10 mouse cellular contexts compared by ENCODE assay signal in the genomic region with DNA sequence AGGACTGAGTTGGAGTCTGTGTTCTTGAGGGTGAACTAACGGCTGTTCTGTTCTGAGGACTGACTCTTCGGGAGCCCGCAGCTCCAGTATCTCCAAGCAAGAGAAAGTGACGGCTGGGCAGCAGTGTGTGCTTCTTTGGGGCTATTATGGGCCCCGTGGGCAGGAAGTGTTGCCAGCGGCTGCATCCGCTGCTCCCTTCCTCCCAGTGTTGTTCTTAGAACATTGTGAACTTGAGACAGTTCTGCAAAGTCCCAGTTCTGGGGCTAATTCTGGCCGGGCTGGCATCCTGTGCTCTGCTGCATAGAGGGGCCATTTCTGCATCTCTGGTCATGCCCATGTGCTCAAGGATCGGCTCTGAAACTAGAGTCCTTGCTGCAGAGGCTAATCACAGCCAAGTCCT. TPM values are rescaled to one million over a fixed set of nuclear protein-coding genes. Genes with fewer than 3 reads are reported as not detected.
A peak's percentile ranks its signal among the peaks of the same experiment; 100 is the strongest.
DNase-seq lines count a peak whose midpoint lies in the region; ATAC-seq and TF ChIP-seq lines count a peak whose summit lies in the region.
"Had no signal": no experiment of that assay in that cellular context is flagged by ENCODE, and none has a peak within 500 bp of the region (broad histone marks: within the 10 kb centered on the region; RNA-seq: fewer than 3 reads in every experiment).

No protein-coding gene starts in this region.

- peak overlapping the region; percentile 27; the same call in 1 of the 2 replicates for H3K27ac ChIP-seq in hindbrain, embryonic 11.5 days (ENCODE audit: low read depth, low read length)
- H3K27ac ChIP-seq in hindbrain, embryonic 13.5 days, result no peak overlapping the region
- peak overlapping the region; percentile 80 for H3K27ac ChIP-seq in heart, postnatal 0 days (ENCODE audit: low read depth)
- peak overlapping the region; percentile 94 for H3K27ac ChIP-seq in left cerebral cortex, adult 2 months
- no peak overlapping the region; the same call in 1 of the 2 replicates for H3K27ac ChIP-seq in forebrain, embryonic 15.5 days (replicated peaks)

- DNase-seq in hindbrain, embryonic 11.5 days (ENCODE audit: low spot score), result no peak
- DNase-seq in heart, postnatal 0 days (ENCODE audit: low spot score), result peak; percentile 56
- peak; percentile 64 to 67 for DNase-seq in left cerebral cortex, adult 2 months (ENCODE audit: extremely low spot score in 1 of 2, low spot score in 2 of 2)
- peak; percentile 89 for DNase-seq in lung, postnatal 25 days (ENCODE audit: low spot score)
- DNase-seq in thymus, postnatal 4 days, result peak; percentile 47

- H3K4me3 ChIP-seq in hindbrain, embryonic 11.5 days (ENCODE audit: low read depth, low read length), result no peak overlapping the region
- H3K4me3 ChIP-seq in hindbrain, embryonic 13.5 days, result no peak overlapping the region
- no peak overlapping the region for H3K4me3 ChIP-seq in heart, postnatal 0 days (ENCODE audit: low read depth, low read length)
- no peak overlapping the region for H3K4me3 ChIP-seq in left cerebral cortex, adult 2 months
- no peak overlapping the region for H3K4me3 ChIP-seq in forebrain, embryonic 15.5 days

- no peaks in the 10 kb centered on the region for H3K36me3 ChIP-seq in hindbrain, embryonic 11.5 days (ENCODE audit: control insufficient read depth, insufficient read depth, low read length)
- H3K36me3 ChIP-seq in hindbrain, embryonic 13.5 days, result peaks cover 20% of the 10 kb centered on the region
- peaks cover 10% of the 10 kb centered on the region; the same call in 1 of the 2 replicates for H3K36me3 ChIP-seq in heart, postnatal 0 days (replicated peaks; ENCODE audit: control insufficient read depth, insufficient read depth, low read length)
- peaks cover 5% of the 10 kb centered on the region; the same call in 1 of the 2 replicates for H3K36me3 ChIP-seq in forebrain, embryonic 15.5 days

- intact Hi-C loops in left cerebral cortex, adult 2 months (cut with DNase I), result loop anchor here (1.0 to 2.0 kb wide), 4 partner anchors 12 to 154 kb away; no protein-coding TSS in a partner anchor

- peaks cover 4% of the 10 kb centered on the region; the same call in 1 of the 2 replicates for H3K4me1 ChIP-seq in hindbrain, embryonic 11.5 days (replicated peaks; ENCODE audit: control insufficient read depth, insufficient read depth, low read length)
- H3K4me1 ChIP-seq in hindbrain, embryonic 13.5 days (replicated peaks), result peaks cover 17% of the 10 kb centered on the region
- H3K4me1 ChIP-seq in heart, postnatal 0 days (ENCODE audit: control insufficient read depth, insufficient read depth), result peaks cover 20% of the 10 kb centered on the region; the same call in 1 of the 2 replicates
- no peaks in the 10 kb centered on the region for H3K4me1 ChIP-seq in forebrain, embryonic 15.5 days

- no peak overlapping the region for H3K9ac ChIP-seq in hindbrain, embryonic 11.5 days (ENCODE audit: low read depth, low read length)
- H3K9ac ChIP-seq in hindbrain, embryonic 13.5 days, result no peak overlapping the region
- no peak overlapping the region; the same call in 1 of the 2 replicates for H3K9ac ChIP-seq in heart, postnatal 0 days (replicated peaks; ENCODE audit: low read depth, low read length)
- no peak overlapping the region for H3K9ac ChIP-seq in forebrain, embryonic 15.5 days (replicated peaks)

- TF ChIP-seq EP300 in heart, postnatal 0 days (IDR thresholded peaks at IDR 0.05; ENCODE audit: low read depth), result peak; percentile 93

- H3K9me3 ChIP-seq in hindbrain, embryonic 11.5 days (ENCODE audit: control insufficient read depth, low read length), result no peaks in the 10 kb centered on the region
- H3K9me3 ChIP-seq in hindbrain, embryonic 13.5 days, result no peaks in the 10 kb centered on the region
- H3K9me3 ChIP-seq in heart, postnatal 0 days (replicated peaks; ENCODE audit: control insufficient read depth, low read length), result no peaks in the 10 kb centered on the region
- H3K9me3 ChIP-seq in forebrain, embryonic 15.5 days, result no peaks in the 10 kb centered on the region
- H3K9me3 ChIP-seq: G1E had no signal

- TF ChIP-seq CTCF in heart, postnatal 0 days (IDR thresholded peaks at IDR 0.05; ENCODE audit: low read depth), result no peak
- no peak for TF ChIP-seq CTCF in left cerebral cortex, adult 2 months (IDR thresholded peaks at IDR 0.05)

- WGBS in hindbrain, embryonic 11.5 days, result 72% methylated on average over 9 of the region's 9 CpGs
- 73% methylated on average over 9 of the region's 9 CpGs for WGBS in hindbrain, embryonic 13.5 days
- WGBS in heart, postnatal 0 days, result 34% methylated on average over 9 of the region's 9 CpGs
- WGBS in forebrain, embryonic 15.5 days, result 69% methylated on average over 9 of the region's 9 CpGs

- no peak overlapping the region for H3K4me2 ChIP-seq in hindbrain, embryonic 11.5 days (replicated peaks; ENCODE audit: low read depth, low read length)
- H3K4me2 ChIP-seq in hindbrain, embryonic 13.5 days, result no peak overlapping the region
- H3K4me2 ChIP-seq in heart, postnatal 0 days (ENCODE audit: low read depth, low read length), result no peak overlapping the region
- no peak overlapping the region for H3K4me2 ChIP-seq in forebrain, embryonic 15.5 days (replicated peaks)

- H3K27me3 ChIP-seq in hindbrain, embryonic 11.5 days (ENCODE audit: control insufficient read depth, insufficient read depth, low read length), result no peaks in the 10 kb centered on the region
- no peaks in the 10 kb centered on the region for H3K27me3 ChIP-seq in hindbrain, embryonic 13.5 days
- H3K27me3 ChIP-seq in heart, postnatal 0 days (ENCODE audit: control insufficient read depth, insufficient read depth, low read length), result no peaks in the 10 kb centered on the region
- no peaks in the 10 kb centered on the region for H3K27me3 ChIP-seq in forebrain, embryonic 15.5 days

- ATAC-seq in hindbrain, embryonic 11.5 days (ENCODE audit: low FRiP score), result no peak
- ATAC-seq in hindbrain, embryonic 13.5 days (ENCODE audit: low FRiP score), result no peak
- ATAC-seq in common myeloid progenitor, adult 5-6 weeks (replicated peaks; ENCODE audit: low read depth, poor library complexity, severe bottlenecking), result peak; percentile 74
- peak; percentile 75 for ATAC-seq in heart, postnatal 0 days (ENCODE audit: insufficient read depth, low read depth)
- ATAC-seq in forebrain, embryonic 15.5 days (replicated peaks), result no peak

RNA-seq across cellular contexts. Expression of gene Hs1bp3, which starts 31.7 kb away (rescaled TPM):
- polyA plus RNA-seq in hindbrain, embryonic 11.5 days (2014; fragmentation: Nextera tagmentation; extraction: Ambion mirVana), result 6.9 TPM in 2 replicates
- polyA plus RNA-seq in hindbrain, embryonic 13.5 days (2015; fragmentation: Nextera tagmentation; extraction: Ambion mirVana), result 9.5 and 10.1 TPM in 2 replicates
- 1.4 and 6.9 TPM in 2 replicates for total RNA-seq in common myeloid progenitor, adult 5-6 weeks (2017)
- total RNA-seq in heart, postnatal 0 days (2014; rRNA removed; ENCODE audit: low replicate concordance), result 9.5 and 11.7 TPM in 2 replicates
- 9.7 TPM in 2 replicates for polyA plus RNA-seq in heart, postnatal 0 days (2015; fragmentation: Nextera tagmentation; extraction: Ambion mirVana)
- 10 to 100 TPM; 11.8 to 12.7 TPM for total RNA-seq in left cerebral cortex, adult 2 months (2021)
- polyA plus RNA-seq in forebrain, embryonic 15.5 days (2015; fragmentation: Nextera tagmentation; extraction: Ambion mirVana), result 11.0 and 11.6 TPM in 2 replicates

RNA-seq across cellular contexts. Expression of gene Gdf7, which starts 43.1 kb away (rescaled TPM):
- polyA plus RNA-seq in hindbrain, embryonic 11.5 days (2014; fragmentation: Nextera tagmentation; extraction: Ambion mirVana), result 0.59 and 1.4 TPM in 2 replicates
- 0.40 and 0.88 TPM in 2 replicates for polyA plus RNA-seq in hindbrain, embryonic 13.5 days (2015; fragmentation: Nextera tagmentation; extraction: Ambion mirVana)
- total RNA-seq in common myeloid progenitor, adult 5-6 weeks (2017), result not detected in 2 replicates
- not detected in 2 replicates for total RNA-seq in heart, postnatal 0 days (2014; rRNA removed; ENCODE audit: low replicate concordance)
- not detected in 2 replicates for polyA plus RNA-seq in heart, postnatal 0 days (2015; fragmentation: Nextera tagmentation; extraction: Ambion mirVana)
- 1 to 10 TPM in 1 of 2 experiments, under 1 TPM in 1; 0.66 to 1.1 TPM for total RNA-seq in left cerebral cortex, adult 2 months (2021)
- polyA plus RNA-seq in forebrain, embryonic 15.5 days (2015; fragmentation: Nextera tagmentation; extraction: Ambion mirVana), result 0.13 and 0.19 TPM in 2 replicates
- total RNA-seq: G1E; gastrocnemius, postnatal 4 days had no signal
- polyA plus RNA-seq: G1E had no signal

Comparison
In these comparisons a context has a peak if more than half of its experiments do, and no peak if none do; other contexts are left out.
1. H3K27ac ChIP-seq: peak in hindbrain, embryonic 11.5 days (single experiment), heart, postnatal 0 days (single experiment) and left cerebral cortex, adult 2 months (single experiment); none in hindbrain, embryonic 13.5 days (single experiment) and forebrain, embryonic 15.5 days (single experiment).
2. ATAC-seq: peak in common myeloid progenitor, adult 5-6 weeks (single experiment) and heart, postnatal 0 days (single experiment); none in hindbrain, embryonic 11.5 days (single experiment), hindbrain, embryonic 13.5 days (single experiment) and forebrain, embryonic 15.5 days (single experiment).